Mouse (Mus musculus) bone marrow macrophage, adult 2 months (primary cell): ENCODE data around the gene Smg7. TPM values are rescaled to one million over a fixed set of nuclear protein-coding genes. Genes with fewer than 3 reads are reported as not detected.
A peak's percentile ranks its signal among the peaks of the same experiment; 100 is the strongest.
"Not testable (repeated sequence)": the region's sequence is repeated elsewhere in the genome, so short reads cannot be mapped to it uniquely, and the experiment has no call there.

Experiments used
- H3K27ac ChIP-seq: 2 replicates; pipeline ENCODE4 v1.5.1; 2012; ENCODE audit warnings: low read depth, low read length; ENCODE audit not compliant: insufficient read depth
- H3K4me1 ChIP-seq: 2 replicates; pipeline ENCODE4 v1.6.1; 2012; ENCODE audit warnings: low read length; ENCODE audit not compliant: control insufficient read depth, insufficient read depth
- H3K4me3 ChIP-seq: 2 replicates; pipeline ENCODE4 v1.5.1; 2012; ENCODE audit warnings: mild to moderate bottlenecking, low read length, moderate library complexity; ENCODE audit not compliant: insufficient read depth
- CTCF ChIP-seq: IDR thresholded peaks from 2 replicates; pipeline ENCODE4 v1.5.1; 2012; ENCODE audit warnings: low read depth, mild to moderate bottlenecking, low read length, moderate library complexity
- POLR2A ChIP-seq: IDR thresholded peaks from 2 replicates; pipeline ENCODE4 v1.6.1; 2012; ENCODE audit warnings: mild to moderate bottlenecking, low read depth, low read length, borderline replicate concordance
- polyA plus RNA-seq: library from polyadenylated mRNA; stranded (reverse); fragments of >200 nt; gene quantifications from 2 replicates; pipeline ENCODE4 v1.2.4, GENCODE M21; 2012; ENCODE audit not compliant: missing spikeins, insufficient read depth, insufficient read length

Smg7 gene
- polyA plus RNA-seq, 1 experiment: 31.9 TPM

DNA sequence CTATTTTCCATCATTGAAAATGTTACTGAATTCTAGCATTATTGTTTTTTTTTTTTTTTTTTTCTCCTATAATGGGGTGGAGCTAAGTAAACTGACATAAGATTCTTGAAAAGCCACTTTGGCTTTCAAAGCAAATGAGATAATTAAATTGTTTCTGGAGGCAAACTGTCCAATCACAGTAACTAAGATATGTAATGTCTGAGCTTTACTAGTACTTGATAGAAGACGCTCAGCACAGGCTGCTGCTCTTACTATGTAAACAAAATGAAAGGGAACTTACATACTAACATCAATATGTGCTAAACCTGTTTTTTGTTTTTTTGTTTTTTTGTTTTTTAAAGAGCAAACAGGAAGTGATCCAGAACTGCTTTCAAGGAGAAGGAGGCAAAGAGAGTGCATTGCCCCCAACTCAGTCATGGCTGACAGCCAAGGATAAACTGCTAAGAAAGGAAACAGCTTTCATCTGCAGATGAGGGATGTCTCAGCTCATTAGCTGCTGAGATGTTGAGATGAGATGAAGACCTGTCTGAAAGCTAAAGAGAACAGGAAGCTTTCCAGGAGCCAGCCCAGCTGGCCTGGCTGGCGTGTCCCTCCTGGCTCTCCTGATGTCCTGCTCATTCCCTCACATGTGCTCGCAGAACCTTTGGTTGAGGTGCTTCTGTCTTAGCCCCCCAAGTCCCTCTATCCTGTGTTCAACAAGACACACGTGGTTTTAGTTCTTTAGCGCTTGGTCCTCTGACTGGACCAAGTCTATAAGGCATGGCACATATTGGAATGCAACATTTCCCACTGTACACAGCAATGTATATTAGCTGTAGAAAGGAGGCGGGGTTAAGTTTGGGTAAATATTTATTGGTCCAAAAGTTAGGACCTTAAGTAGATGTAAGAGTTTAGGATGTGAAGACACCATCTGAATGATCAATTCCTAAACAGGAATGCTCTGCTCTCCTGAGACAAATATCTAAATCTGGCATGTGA, 11.3 kb upstream of the Smg7 start:
- H3K27ac ChIP-seq: no peak overlapping the region
- H3K4me3 ChIP-seq: no peak overlapping the region
- H3K4me1 ChIP-seq: peaks cover 8% of the 10 kb centered on the region
- no peak for TF ChIP-seq POLR2A
- no peak for TF ChIP-seq CTCF

GRCm38 (mm10) chr1:152904469-152904868, 2.0 kb upstream of the Smg7 start:
- H3K27ac ChIP-seq: no peak overlapping the region
- no peak; the same call in 1 of the 2 replicates for TF ChIP-seq CTCF
- no peak for TF ChIP-seq POLR2A
- H3K4me1 ChIP-seq: peaks cover 4% of the 10 kb centered on the region; the same call in 1 of the 2 replicates
- H3K4me3 ChIP-seq: peak overlapping the region; percentile 60

GRCm38 (mm10) chr1:152903591-152904135, 1.2 kb upstream of the Smg7 start:
- H3K27ac ChIP-seq: peak overlapping the region; percentile 33; the same call in 1 of the 2 replicates
- H3K4me1 ChIP-seq: peaks cover 7% of the 10 kb centered on the region
- TF ChIP-seq CTCF (no peak), POLR2A (no peak)
- H3K4me3 ChIP-seq: peak overlapping the region; percentile 99

DNA sequence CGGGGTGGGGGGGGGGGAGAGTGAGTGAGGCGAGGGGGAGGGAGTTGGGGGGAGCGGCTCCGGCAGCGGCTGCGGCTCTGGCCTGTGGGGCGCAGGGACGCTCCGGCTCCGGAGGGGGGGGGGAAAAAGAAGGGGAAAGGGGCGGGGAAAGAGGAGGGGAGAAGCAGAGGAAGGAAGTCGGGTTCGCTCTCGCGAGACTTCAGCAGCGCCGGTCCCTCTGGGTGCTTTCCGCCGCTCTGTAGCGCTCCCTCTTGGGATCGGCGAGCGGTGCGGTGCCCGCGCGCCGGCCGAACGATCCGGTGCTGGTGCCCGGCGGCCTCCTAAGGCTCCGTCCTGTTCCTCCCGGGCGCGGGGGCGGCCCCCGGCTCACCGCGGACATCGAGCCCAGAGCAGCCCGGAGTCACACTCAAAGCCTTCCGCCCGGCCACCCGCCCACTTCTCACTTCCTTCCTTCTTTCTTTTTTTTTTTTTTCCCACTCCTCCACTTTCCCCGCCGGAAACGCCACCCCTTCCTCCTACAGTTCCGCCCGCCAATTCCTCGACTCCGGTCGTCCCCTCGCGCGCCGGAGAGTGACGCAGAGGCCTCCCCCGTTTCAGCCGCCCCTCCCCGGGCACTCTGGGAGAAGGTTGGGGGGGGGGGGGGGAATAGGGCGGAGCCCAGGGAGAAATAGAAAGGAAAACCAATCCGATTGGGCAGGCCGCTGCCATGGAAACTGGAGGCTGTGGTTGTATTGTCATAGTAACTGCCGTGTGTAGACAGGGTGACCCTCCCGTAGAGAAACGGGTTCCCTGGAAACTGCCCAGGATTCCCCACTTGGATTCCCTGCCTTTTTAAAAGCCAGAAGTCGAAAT, 445 bp upstream of the Smg7 start:
- TF ChIP-seq CTCF: no peak
- peak overlapping the region; percentile 99 for H3K4me3 ChIP-seq
- H3K27ac ChIP-seq: peak overlapping the region; percentile 100
- H3K4me1 ChIP-seq: peaks cover 7% of the 10 kb centered on the region

- peak overlapping the region; percentile 88 for H3K4me3 ChIP-seq
- H3K4me1 ChIP-seq: peaks cover 7% of the 10 kb centered on the region
- no peak overlapping the region for H3K27ac ChIP-seq
- TF ChIP-seq POLR2A (no peak), CTCF (no peak)
These were observed 1.1 kb downstream of the Smg7 start for GRCm38 (mm10) chr1:152901419-152901764.

- H3K4me3 ChIP-seq, H3K27ac ChIP-seq, H3K4me1 ChIP-seq: not testable (repeated sequence)
These were observed 14.4 kb downstream of the Smg7 start for GRCm38 (mm10) chr1:152888086-152888485.

DNA sequence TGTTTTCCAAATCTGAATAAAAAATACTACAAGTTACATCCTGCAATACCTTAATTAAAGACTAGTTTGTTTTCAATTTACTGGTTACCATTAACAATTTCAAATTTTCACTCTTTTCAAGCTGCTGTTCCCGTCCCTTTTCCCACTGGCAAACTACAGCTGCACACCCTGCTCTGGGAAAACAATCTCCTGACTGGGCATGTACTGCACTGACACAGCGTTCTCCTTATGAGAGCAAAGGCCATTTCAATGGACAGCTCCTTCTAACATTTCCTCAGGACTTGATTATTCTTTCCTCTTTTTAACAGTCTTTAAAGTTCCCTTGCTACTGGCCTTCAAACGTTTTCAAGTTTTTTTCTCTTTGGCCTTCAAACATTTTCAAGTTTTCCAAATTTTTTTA, 31.4 kb downstream of the Smg7 start:
- TF ChIP-seq POLR2A: no peak
- TF ChIP-seq CTCF: no peak
- Histone ChIP-seq H3K4me3 (no peak overlapping the region), H3K4me1 (peaks cover 6% of the 10 kb centered on the region), H3K27ac (no peak overlapping the region)

DNA sequence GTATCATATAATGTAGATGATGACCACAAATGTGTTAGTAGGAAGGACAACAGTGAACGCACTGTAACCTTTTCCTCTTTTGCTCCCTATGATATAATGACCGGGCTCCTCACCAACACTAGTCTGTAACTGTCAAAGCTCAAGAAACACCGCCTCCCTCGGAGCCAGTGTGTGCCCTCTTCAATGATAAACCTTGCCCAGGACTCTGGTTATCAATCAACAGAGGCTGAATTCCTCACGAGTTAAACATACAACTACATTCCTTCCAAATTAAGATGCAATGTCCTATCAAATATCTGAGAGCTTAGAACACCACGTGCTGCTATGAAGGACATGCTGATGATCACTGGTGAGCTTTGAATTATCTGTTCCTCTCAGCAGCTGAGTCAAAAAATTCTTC, 32.5 kb downstream of the Smg7 start:
- TF ChIP-seq POLR2A (no peak), CTCF (no peak)

GRCm38 (mm10) chr1:152846856-152847255, 55.6 kb downstream of the Smg7 start:
- TF ChIP-seq CTCF (no peak), POLR2A (no peak)
- Histone ChIP-seq H3K4me3 (no peak overlapping the region), H3K27ac (no peak overlapping the region), H3K4me1 (no peaks in the 10 kb centered on the region)

More for the DNA sequence above, 32.5 kb downstream of the Smg7 start:
- Histone ChIP-seq H3K27ac (no peak overlapping the region), H3K4me1 (peaks cover 6% of the 10 kb centered on the region), H3K4me3 (no peak overlapping the region)
